Mouse (Mus musculus): ENCODE data around the gene Atoh8. TPM values are rescaled to one million over a fixed set of nuclear protein-coding genes. Genes with fewer than 3 reads are reported as not detected.

The Atoh8 gene
- polyA plus RNA-seq, 1 experiment from 2014 or later = 32.2 TPM

DNA sequence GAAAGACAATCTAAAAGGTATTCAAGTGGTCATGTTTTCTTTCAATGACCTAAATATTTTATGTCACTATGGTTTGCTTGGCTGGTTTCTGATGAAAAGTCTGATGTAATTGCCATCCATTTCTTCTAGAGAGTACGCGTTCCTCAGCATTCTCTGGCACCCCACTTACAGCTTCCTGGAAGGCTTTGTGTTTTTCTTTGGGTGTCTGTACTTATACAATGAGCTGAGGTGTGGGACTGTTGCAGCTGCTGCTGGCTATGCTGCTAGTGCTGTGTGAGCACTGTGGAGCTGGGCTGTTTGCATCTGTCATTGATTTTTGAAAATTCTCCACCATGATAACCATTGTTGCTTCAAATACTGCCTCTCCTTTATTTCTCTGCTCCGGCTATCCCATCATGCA lies 56.4 kb downstream of the Atoh8 start:
- Histone ChIP-seq H3K36me3 (ENCODE audit: control insufficient read depth, insufficient read depth, low read length) (no peaks in the 10 kb centered on the region), H3K9me3 (ENCODE audit: control insufficient read depth, low read length) (no peaks in the 10 kb centered on the region), H3K27ac (ENCODE audit: low read length) (peak overlapping the region; percentile 13; the same call in 1 of the 2 replicates), H3K27me3 (ENCODE audit: control insufficient read depth, insufficient read depth, low read depth, low read length) (no peaks in the 10 kb centered on the region), H3K9ac (ENCODE audit: low read length) (no peak overlapping the region), H3K4me3 (ENCODE audit: low read length) (no peak overlapping the region), H3K4me1 (replicated peaks; ENCODE audit: control insufficient read depth, insufficient read depth, low read length) (peaks cover 14% of the 10 kb centered on the region), H3K4me2 (ENCODE audit: low read depth, low read length) (no peak overlapping the region)
- peak; percentile 83 for ATAC-seq (ENCODE audit: low read depth)
- WGBS = 61% methylated on average over 3 of the region's 3 CpGs

DNA sequence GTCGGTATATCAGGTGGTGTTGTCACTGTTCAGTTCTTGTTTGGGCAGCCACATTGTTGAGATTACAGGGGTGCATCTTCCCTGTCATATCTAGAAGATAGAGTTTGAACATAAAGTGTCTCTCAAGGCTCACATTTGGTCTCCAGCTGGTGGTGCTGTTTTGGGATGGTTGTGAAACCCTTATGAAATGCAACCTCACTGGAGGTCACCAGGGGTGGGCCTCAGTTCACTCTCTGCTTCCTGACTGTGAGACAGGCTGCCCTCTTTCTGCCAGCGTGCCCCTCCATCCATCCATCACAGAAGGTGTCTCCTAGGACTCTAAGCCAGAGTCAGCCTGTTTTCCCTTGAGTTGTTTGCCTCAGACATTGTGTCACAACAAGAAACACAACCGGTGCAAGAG lies 58.0 kb downstream of the Atoh8 start:
- H3K4me3 ChIP-seq (ENCODE audit: low read length) = no peak overlapping the region
- no peaks in the 10 kb centered on the region for H3K9me3 ChIP-seq (ENCODE audit: control insufficient read depth, low read length)
- H3K36me3 ChIP-seq (ENCODE audit: control insufficient read depth, insufficient read depth, low read length) = no peaks in the 10 kb centered on the region
- no peak overlapping the region for H3K4me2 ChIP-seq (ENCODE audit: low read depth, low read length)
- no peak for ATAC-seq (ENCODE audit: low read depth)
- WGBS = 51% methylated on average over 3 of the region's 3 CpGs
- peaks cover 14% of the 10 kb centered on the region for H3K4me1 ChIP-seq (replicated peaks; ENCODE audit: control insufficient read depth, insufficient read depth, low read length)
- no peaks in the 10 kb centered on the region for H3K27me3 ChIP-seq (ENCODE audit: control insufficient read depth, insufficient read depth, low read depth, low read length)
- no peak overlapping the region for H3K27ac ChIP-seq (ENCODE audit: low read length)
- H3K9ac ChIP-seq (ENCODE audit: low read length) = no peak overlapping the region

DNA sequence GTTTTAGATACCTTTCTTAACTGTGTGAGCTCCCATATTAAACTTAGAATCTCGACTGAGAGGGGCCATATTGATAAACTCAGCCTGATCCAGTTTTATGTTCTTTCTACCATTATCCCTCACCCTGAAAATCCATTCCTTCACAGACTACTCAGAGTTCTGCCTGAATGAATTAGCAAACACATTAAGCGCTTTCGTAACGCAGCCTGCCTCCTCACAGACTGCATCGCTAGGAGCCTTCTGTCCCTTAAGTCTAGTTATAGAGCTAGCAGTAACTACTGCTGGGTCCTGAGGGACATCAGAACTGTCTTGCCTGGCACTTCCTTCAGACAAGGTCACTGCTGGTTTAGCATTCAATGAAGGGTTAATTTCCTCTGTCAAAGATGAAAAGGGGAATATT lies 59.4 kb downstream of the Atoh8 start:
- no peak overlapping the region for H3K4me2 ChIP-seq (ENCODE audit: low read depth, low read length)
- no peak overlapping the region for H3K9ac ChIP-seq (ENCODE audit: low read length)

DNA sequence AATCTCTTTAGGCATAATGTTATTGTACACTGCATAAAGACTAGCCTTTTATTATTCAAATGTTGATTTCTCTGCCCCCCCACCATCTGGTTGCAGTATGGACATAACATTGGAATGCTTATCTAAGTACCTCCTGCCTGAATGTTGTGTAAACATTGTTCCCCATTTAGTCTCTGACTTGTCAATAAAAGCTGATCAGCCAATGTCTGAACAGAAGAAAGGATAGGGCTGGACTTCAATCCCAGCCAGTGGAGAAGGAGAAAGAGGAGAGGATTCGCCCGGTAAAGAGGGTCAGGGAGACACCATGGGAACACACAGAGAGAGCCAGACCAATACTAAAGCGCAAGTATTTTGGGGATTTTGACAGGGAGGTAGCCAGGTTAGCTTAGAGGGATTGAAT lies 60.0 kb downstream of the Atoh8 start:
- no peak for ATAC-seq (ENCODE audit: low read depth)
- WGBS = 32% methylated on average over 3 of the region's 3 CpGs
- no peak overlapping the region for H3K4me3 ChIP-seq (ENCODE audit: low read length)
- no peak overlapping the region for H3K4me2 ChIP-seq (ENCODE audit: low read depth, low read length)
- H3K9ac ChIP-seq (ENCODE audit: low read length) = no peak overlapping the region
- H3K27ac ChIP-seq (ENCODE audit: low read length) = no peak overlapping the region
- H3K4me1 ChIP-seq (replicated peaks; ENCODE audit: control insufficient read depth, insufficient read depth, low read length) = peaks cover 13% of the 10 kb centered on the region; the same call in 1 of the 2 replicates
- H3K27me3 ChIP-seq (ENCODE audit: control insufficient read depth, insufficient read depth, low read depth, low read length) = no peaks in the 10 kb centered on the region
- no peaks in the 10 kb centered on the region for H3K36me3 ChIP-seq (ENCODE audit: control insufficient read depth, insufficient read depth, low read length)
- no peaks in the 10 kb centered on the region for H3K9me3 ChIP-seq (ENCODE audit: control insufficient read depth, low read length)

More for the DNA sequence above, 59.4 kb downstream of the Atoh8 start:
- ATAC-seq (ENCODE audit: low read depth) = no peak
- Histone ChIP-seq H3K9me3 (ENCODE audit: control insufficient read depth, low read length) (no peaks in the 10 kb centered on the region), H3K27ac (ENCODE audit: low read length) (no peak overlapping the region), H3K4me1 (replicated peaks; ENCODE audit: control insufficient read depth, insufficient read depth, low read length) (peaks cover 14% of the 10 kb centered on the region), H3K4me3 (ENCODE audit: low read length) (no peak overlapping the region), H3K27me3 (ENCODE audit: control insufficient read depth, insufficient read depth, low read depth, low read length) (no peaks in the 10 kb centered on the region), H3K36me3 (ENCODE audit: control insufficient read depth, insufficient read depth, low read length) (no peaks in the 10 kb centered on the region)
- WGBS = 71% methylated on average over 5 of the region's 5 CpGs

DNA sequence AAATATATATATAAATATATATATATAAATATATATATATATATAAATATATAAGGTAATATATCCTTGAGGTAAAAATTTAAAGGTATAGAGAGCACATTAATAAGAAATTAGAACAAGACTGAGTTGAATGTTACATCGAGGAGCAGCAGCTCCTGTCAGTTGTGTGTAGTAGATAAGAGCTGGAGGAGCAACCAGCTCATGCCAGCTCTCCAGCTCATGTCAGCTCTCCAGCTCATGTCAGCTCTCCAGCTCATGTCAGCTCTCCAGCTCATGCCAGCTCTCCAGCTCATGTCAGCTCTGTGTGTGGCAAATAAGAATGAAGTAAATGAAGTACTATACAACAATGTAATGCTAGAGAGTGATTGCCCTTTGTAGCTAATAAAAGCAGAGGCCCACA lies 62.0 kb downstream of the Atoh8 start:
- Histone ChIP-seq H3K27ac (ENCODE audit: low read length) (no peak overlapping the region), H3K4me3 (ENCODE audit: low read length) (no peak overlapping the region), H3K4me2 (ENCODE audit: low read depth, low read length) (no peak overlapping the region), H3K9me3 (ENCODE audit: control insufficient read depth, low read length) (no peaks in the 10 kb centered on the region), H3K36me3 (ENCODE audit: control insufficient read depth, insufficient read depth, low read length) (no peaks in the 10 kb centered on the region), H3K4me1 (replicated peaks; ENCODE audit: control insufficient read depth, insufficient read depth, low read length) (no peaks in the 10 kb centered on the region), H3K9ac (ENCODE audit: low read length) (no peak overlapping the region), H3K27me3 (ENCODE audit: control insufficient read depth, insufficient read depth, low read depth, low read length) (no peaks in the 10 kb centered on the region)
- ATAC-seq (ENCODE audit: low read depth) = no peak
- 79% methylated on average over 1 of the region's 1 CpGs for WGBS

DNA sequence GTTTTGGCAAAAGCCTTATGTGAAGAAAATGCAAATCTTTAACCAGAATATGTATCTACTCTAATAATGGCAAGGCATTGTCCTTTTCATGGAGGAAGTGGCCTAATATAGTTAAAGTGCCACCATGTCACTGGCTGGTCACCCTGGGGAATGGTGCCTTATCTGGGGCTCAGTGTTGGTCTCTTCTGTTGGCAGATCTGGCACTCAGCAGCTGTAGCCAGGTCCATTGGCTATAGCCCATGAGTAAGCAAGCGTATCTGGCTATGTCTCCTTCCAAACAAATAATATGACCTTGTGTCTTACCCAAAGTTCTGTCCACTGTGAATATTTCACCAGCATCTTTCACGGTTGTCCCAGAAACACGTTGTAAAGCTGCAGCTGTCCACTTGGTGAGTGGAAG lies 64.0 kb downstream of the Atoh8 start:
- H3K4me1 ChIP-seq (replicated peaks; ENCODE audit: control insufficient read depth, insufficient read depth, low read length) = no peaks in the 10 kb centered on the region
- H3K27me3 ChIP-seq (ENCODE audit: control insufficient read depth, insufficient read depth, low read depth, low read length) = no peaks in the 10 kb centered on the region
- WGBS = 82% methylated on average over 3 of the region's 3 CpGs
- ATAC-seq (ENCODE audit: low read depth) = no peak
- H3K4me3 ChIP-seq (ENCODE audit: low read length) = no peak overlapping the region
- no peaks in the 10 kb centered on the region for H3K9me3 ChIP-seq (ENCODE audit: control insufficient read depth, low read length)
- H3K4me2 ChIP-seq (ENCODE audit: low read depth, low read length) = no peak overlapping the region
- no peaks in the 10 kb centered on the region for H3K36me3 ChIP-seq (ENCODE audit: control insufficient read depth, insufficient read depth, low read length)
- no peak overlapping the region for H3K27ac ChIP-seq (ENCODE audit: low read length)
- H3K9ac ChIP-seq (ENCODE audit: low read length) = no peak overlapping the region

DNA sequence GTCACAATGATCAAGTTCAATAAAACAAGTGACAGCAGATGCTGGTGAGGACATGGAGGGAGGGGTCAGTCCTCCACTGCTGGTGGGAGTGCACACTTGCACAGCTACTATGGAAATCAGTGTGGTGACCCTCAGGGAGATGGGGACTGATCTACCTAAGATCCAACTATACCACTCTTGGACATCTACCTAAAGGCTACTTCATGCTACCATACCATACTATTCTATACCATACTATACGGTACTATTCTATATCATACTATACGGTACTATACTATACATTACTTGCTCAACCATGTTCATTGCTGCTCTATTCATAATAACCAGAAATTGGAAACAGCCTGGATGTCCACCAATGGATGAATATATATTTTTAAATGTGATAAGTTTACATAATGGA lies 69.5 kb downstream of the Atoh8 start:
- 35% methylated on average over 2 of the region's 2 CpGs for WGBS
- H3K4me3 ChIP-seq (ENCODE audit: low read length) = no peak overlapping the region
- H3K9me3 ChIP-seq (ENCODE audit: control insufficient read depth, low read length) = no peaks in the 10 kb centered on the region
- no peak overlapping the region for H3K4me2 ChIP-seq (ENCODE audit: low read depth, low read length)
- no peaks in the 10 kb centered on the region for H3K27me3 ChIP-seq (ENCODE audit: control insufficient read depth, insufficient read depth, low read depth, low read length)
- H3K27ac ChIP-seq (ENCODE audit: low read length) = no peak overlapping the region
- ATAC-seq (ENCODE audit: low read depth) = no peak
- no peak overlapping the region for H3K9ac ChIP-seq (ENCODE audit: low read length)
- H3K4me1 ChIP-seq (replicated peaks; ENCODE audit: control insufficient read depth, insufficient read depth, low read length) = peaks cover 10% of the 10 kb centered on the region
- H3K36me3 ChIP-seq (ENCODE audit: control insufficient read depth, insufficient read depth, low read length) = no peaks in the 10 kb centered on the region

DNA sequence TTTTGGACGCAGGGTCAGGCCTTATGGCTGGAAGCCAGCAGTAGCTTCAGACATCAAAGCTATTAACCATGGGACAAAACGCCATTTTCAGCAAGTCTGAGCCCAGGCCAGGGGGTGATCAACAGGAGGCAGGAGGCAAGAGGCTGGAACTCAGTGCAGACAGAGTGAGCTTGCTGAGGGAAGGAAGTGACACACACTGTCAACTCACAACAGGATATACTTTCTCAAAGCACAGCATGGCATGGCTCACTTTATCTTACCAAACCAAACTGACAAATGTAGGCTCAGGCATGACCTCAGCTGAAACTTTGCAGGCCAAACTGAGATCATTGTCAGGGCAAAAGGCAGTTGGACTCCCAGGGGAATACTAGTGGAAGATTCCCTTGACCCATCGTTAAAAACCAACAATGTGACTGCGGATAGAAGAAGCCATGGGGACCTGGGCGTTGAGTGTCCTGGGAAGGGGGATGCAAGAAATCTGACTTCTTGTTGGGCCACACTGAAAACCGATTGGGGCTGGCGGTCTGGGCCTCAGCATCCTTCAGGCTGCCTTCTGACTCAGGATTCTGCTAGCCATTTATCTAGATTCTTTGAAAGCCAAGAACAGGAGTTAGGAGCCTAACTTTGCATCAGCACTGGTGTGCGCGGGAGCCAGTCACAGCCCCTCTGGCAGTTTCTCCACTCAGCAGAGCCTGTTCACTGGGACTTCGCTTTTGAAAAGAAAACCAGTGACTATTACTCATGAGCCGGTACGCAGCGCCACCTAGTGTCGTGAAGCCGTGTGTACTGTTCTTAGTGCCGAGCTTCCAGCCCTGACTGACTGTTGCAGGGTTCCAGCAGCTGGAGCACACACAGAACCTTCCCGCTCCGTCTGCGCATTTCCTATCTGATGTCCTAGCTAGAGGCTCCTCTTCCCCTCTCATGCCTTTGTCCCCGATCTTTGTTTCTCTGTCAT lies 70.8 kb downstream of the Atoh8 start:
- Histone ChIP-seq H3K27ac (ENCODE audit: low read length) (0 out of 2 replicates have a peak overlapping the region, but pooled peaks have one; percentile 11), H3K27me3 (ENCODE audit: control insufficient read depth, insufficient read depth, low read depth, low read length) (no peaks in the 10 kb centered on the region), H3K4me2 (ENCODE audit: low read depth, low read length) (no peak overlapping the region), H3K36me3 (ENCODE audit: control insufficient read depth, insufficient read depth, low read length) (no peaks in the 10 kb centered on the region), H3K9me3 (ENCODE audit: control insufficient read depth, low read length) (no peaks in the 10 kb centered on the region), H3K9ac (ENCODE audit: low read length) (peak overlapping the region; percentile 32; the same call in 1 of the 2 replicates), H3K4me1 (replicated peaks; ENCODE audit: control insufficient read depth, insufficient read depth, low read length) (peaks cover 10% of the 10 kb centered on the region), H3K4me3 (ENCODE audit: low read length) (no peak overlapping the region)
- ATAC-seq (ENCODE audit: low read depth) = peak; percentile 92
- WGBS = 16% methylated on average over 20 of the region's 20 CpGs

DNA sequence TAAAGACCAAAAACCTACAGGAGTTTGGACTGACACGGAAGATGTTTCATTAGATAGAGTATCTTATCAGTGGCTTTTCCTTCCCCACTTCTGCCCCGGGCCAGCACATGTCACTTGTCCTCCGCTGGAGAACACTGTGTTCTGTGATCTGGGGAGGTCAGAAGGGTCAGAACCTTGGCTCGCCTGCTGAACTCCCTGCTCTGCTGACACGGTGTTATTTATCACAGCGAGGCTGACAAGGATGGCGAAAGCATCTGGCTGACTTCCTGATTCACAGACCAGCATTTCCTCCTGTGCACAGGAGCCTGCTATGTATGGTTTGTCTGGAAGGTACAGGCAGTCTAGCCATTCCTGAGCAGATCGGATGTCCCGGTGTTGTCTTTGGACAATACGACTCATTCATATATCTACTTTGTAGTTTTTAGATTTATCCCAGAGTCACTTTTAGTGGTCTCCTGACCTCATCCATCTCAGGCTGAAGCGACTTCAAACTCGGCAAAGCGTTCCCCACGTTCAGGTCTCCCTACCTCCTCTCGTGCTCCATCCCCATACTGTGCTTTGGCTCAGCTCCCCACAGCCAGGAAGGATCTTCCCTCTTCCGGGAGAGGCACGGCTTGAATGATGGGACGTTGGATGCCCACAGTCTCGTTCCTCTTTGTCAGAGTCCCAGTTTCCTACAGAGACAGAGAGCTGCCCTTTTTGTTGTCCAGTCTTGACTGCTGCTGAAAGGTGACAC lies 73.1 kb downstream of the Atoh8 start:
- Histone ChIP-seq H3K27me3 (ENCODE audit: control insufficient read depth, insufficient read depth, low read depth, low read length) (no peaks in the 10 kb centered on the region), H3K4me1 (replicated peaks; ENCODE audit: control insufficient read depth, insufficient read depth, low read length) (peaks cover 10% of the 10 kb centered on the region), H3K9ac (ENCODE audit: low read length) (no peak overlapping the region), H3K27ac (ENCODE audit: low read length) (no peak overlapping the region), H3K4me2 (ENCODE audit: low read depth, low read length) (no peak overlapping the region), H3K36me3 (ENCODE audit: control insufficient read depth, insufficient read depth, low read length) (no peaks in the 10 kb centered on the region), H3K9me3 (ENCODE audit: control insufficient read depth, low read length) (no peaks in the 10 kb centered on the region), H3K4me3 (ENCODE audit: low read length) (no peak overlapping the region)
- ATAC-seq (ENCODE audit: low read depth) = no peak
- 17% methylated on average over 19 of the region's 19 CpGs for WGBS

All from lung, embryonic 16.5 days (tissue).